Mouse (Mus musculus) gastrocnemius, adult 2 months (tissue): ENCODE results near the gene Lrrc4. TPM values are rescaled to one million over a fixed set of nuclear protein-coding genes. Genes with fewer than 3 reads are reported as not detected.

Experiments
- DNase-seq: peaks from one replicate; pipeline ENCODE4 v3.0.0; 2022
- H3K27ac ChIP-seq: fragments of 200-600 bp; 2 replicates; pipeline ENCODE4 v1.8.1; 2022; ENCODE audit warnings: mild to moderate bottlenecking
- H3K4me3 ChIP-seq: fragments of 200-600 bp; 2 replicates; pipeline ENCODE4 v1.8.1; 2022; ENCODE audit warnings: mild to moderate bottlenecking, moderate library complexity
- CTCF ChIP-seq: fragments of 200-600 bp; IDR thresholded peaks from 2 replicates; pipeline ENCODE4 v1.8.1; 2022; ENCODE audit warnings: antibody characterized with exemption, mild to moderate bottlenecking, moderate library complexity
- intact Hi-C: fragments of 180-260 bp; cut with DNase I; formaldehyde crosslinking; loops from one replicate; pipeline ENCODE4 v1.15.1; 2025
- total RNA-seq, 2 experiments: library from RNA; stranded (reverse); gene quantifications; 2 replicates each; pipeline ENCODE4 v1.2.3; 2021

Gene Lrrc4
- total RNA-seq, 2 experiments from 2014 or later, result 0.33 to 0.54 TPM

- no peak overlapping the region for H3K27ac ChIP-seq
- no peak overlapping the region for H3K4me3 ChIP-seq
- no peak for TF ChIP-seq CTCF
- no peak for DNase-seq
- intact Hi-C loops, result no loop called here
Measured at GRCm38 (mm10) chr6:28747931-28748670, 83.4 kb downstream of the Lrrc4 start.

GRCm38 (mm10) chr6:28747025-28747424 lies 84.5 kb downstream of the Lrrc4 start:
- H3K27ac ChIP-seq, result no peak overlapping the region
- no peak for TF ChIP-seq CTCF
- intact Hi-C loops, result no loop called here

GRCm38 (mm10) chr6:28745864-28746263 lies 85.7 kb downstream of the Lrrc4 start:
- intact Hi-C loops, result no loop called here
- H3K4me3 ChIP-seq, result no peak overlapping the region
- TF ChIP-seq CTCF, result no peak
- no peak overlapping the region for H3K27ac ChIP-seq
- DNase-seq, result no peak

More at GRCm38 (mm10) chr6:28747025-28747424, 84.5 kb downstream of the Lrrc4 start:
- DNase-seq, result no peak
- no peak overlapping the region for H3K4me3 ChIP-seq

GRCm38 (mm10) chr6:28743586-28743985 lies 88.0 kb downstream of the Lrrc4 start:
- TF ChIP-seq CTCF, result no peak
- Histone ChIP-seq H3K4me3 (no peak overlapping the region), H3K27ac (no peak overlapping the region)
- intact Hi-C loops, result no loop called here
- no peak for DNase-seq

- Histone ChIP-seq H3K4me3 (no peak overlapping the region), H3K27ac (no peak overlapping the region)
- intact Hi-C loops, result no loop called here
- TF ChIP-seq CTCF, result no peak
- no peak for DNase-seq
Measured at GRCm38 (mm10) chr6:28737601-28738000, 93.9 kb downstream of the Lrrc4 start.

- Histone ChIP-seq H3K4me3 (no peak overlapping the region), H3K27ac (no peak overlapping the region)
Measured at GRCm38 (mm10) chr6:28736665-28737064, 94.9 kb downstream of the Lrrc4 start.

GRCm38 (mm10) chr6:28735116-28735515 lies 96.4 kb downstream of the Lrrc4 start:
- intact Hi-C loops, result no loop called here
- Histone ChIP-seq H3K27ac (no peak overlapping the region), H3K4me3 (no peak overlapping the region)
- no peak for TF ChIP-seq CTCF
- no peak for DNase-seq

More at GRCm38 (mm10) chr6:28736665-28737064, 94.9 kb downstream of the Lrrc4 start:
- DNase-seq, result no peak
- intact Hi-C loops, result no loop called here
- no peak for TF ChIP-seq CTCF

GRCm38 (mm10) chr6:28733884-28734647 lies 97.5 kb downstream of the Lrrc4 start:
- no peak for DNase-seq
- no peak for TF ChIP-seq CTCF
- Histone ChIP-seq H3K27ac (no peak overlapping the region), H3K4me3 (no peak overlapping the region)
- intact Hi-C loops, result no loop called here

- H3K4me3 ChIP-seq, result no peak overlapping the region
- DNase-seq, result no peak
- intact Hi-C loops, result no loop called here
- no peak overlapping the region for H3K27ac ChIP-seq
- no peak for TF ChIP-seq CTCF
Measured at GRCm38 (mm10) chr6:28731246-28731645, 100.3 kb downstream of the Lrrc4 start.

GRCm38 (mm10) chr6:28729649-28730048 lies 101.9 kb downstream of the Lrrc4 start:
- Histone ChIP-seq H3K27ac (no peak overlapping the region), H3K4me3 (no peak overlapping the region)
- no peak for TF ChIP-seq CTCF
- DNase-seq, result no peak
- intact Hi-C loops, result no loop called here

GRCm38 (mm10) chr6:28729236-28729635 lies 102.3 kb downstream of the Lrrc4 start:
- DNase-seq, result no peak
- no peak for TF ChIP-seq CTCF
- H3K4me3 ChIP-seq, result no peak overlapping the region
- H3K27ac ChIP-seq, result no peak overlapping the region
- intact Hi-C loops, result no loop called here

- no peak overlapping the region for H3K27ac ChIP-seq
- intact Hi-C loops, result no loop called here
- H3K4me3 ChIP-seq, result no peak overlapping the region
- no peak for DNase-seq
- no peak for TF ChIP-seq CTCF
Measured at GRCm38 (mm10) chr6:28724776-28725175, 106.8 kb downstream of the Lrrc4 start.

- TF ChIP-seq CTCF, result no peak
- intact Hi-C loops, result no loop called here
Measured at GRCm38 (mm10) chr6:28723059-28723458, 108.5 kb downstream of the Lrrc4 start.

More at GRCm38 (mm10) chr6:28723059-28723458, 108.5 kb downstream of the Lrrc4 start:
- no peak for DNase-seq
- Histone ChIP-seq H3K27ac (no peak overlapping the region), H3K4me3 (no peak overlapping the region)
